Mouse (Mus musculus) heart, postnatal 25 days (tissue): Measurements from ENCODE around the gene Rbm28. TPM values are rescaled to one million over a fixed set of nuclear protein-coding genes. Genes with fewer than 3 reads are reported as not detected.
A peak's percentile ranks its signal among the peaks of the same experiment; 100 is the strongest.

Experiments
- DNase-seq: peaks from one replicate; pipeline ENCODE4 v3.0.0; 2022; ENCODE audit warnings: low spot score
- intact Hi-C: fragments of 180-260 bp; cut with DNase I; formaldehyde crosslinking; loops from one replicate; pipeline ENCODE4 v1.15.1; 2025
- total RNA-seq, 2 experiments: library from RNA; stranded (reverse); gene quantifications; 2 replicates each; pipeline ENCODE4 v1.2.3; 2021

Rbm28 gene
- total RNA-seq, 2 experiments from 2014 or later = 18.3 to 18.4 TPM

DNA sequence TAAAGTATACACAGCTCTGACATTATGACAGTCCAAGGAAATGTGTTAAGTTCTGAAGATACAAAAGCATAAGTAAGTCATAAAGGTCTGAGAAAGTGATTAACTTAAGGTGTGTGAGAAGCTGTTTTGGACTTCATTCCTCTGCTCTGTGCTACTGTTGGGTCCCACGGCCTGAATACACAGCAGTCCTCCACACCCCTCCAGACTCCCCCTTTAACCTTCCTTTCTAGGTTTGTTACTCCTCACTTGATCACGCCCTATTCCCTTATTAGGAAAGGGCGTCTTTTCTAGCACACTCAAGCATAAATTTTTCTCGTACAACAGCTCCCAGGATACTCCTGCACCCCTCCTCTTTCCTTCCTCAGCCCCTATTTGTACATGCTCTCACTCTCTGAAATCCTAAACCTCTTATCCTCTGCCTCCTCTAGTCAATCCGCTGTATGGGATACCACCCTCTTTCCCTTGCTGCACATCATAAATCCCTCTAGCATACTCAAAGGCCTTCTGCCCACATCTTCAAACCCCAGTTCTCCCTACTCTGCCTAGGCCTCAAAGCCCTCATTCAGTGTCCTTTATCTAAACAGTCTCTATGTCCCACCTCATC is 17.3 kb downstream of the Rbm28 start:
- intact Hi-C loops = no loop called here
- no peak for DNase-seq

DNA sequence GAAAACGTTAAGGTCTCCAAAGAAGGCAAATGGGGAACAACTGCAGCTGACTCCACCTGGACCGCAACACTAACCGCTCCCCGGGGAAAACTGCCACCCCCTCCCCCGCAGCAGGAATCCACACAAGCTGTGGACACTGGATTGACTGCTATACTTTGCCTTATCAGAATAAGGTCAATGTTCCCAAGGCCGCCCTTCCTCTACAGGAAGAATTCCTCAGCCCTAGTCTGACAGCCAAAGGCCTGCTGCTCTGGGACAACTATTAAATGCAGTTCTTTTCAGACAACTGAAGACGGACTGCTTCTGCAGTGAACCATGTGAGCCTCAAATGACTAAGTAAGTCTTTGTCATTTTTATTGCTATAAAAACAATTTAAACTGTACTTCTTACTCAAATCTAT is 18.2 kb downstream of the Rbm28 start:
- DNase-seq = no peak
- intact Hi-C loops = no loop called here

DNA sequence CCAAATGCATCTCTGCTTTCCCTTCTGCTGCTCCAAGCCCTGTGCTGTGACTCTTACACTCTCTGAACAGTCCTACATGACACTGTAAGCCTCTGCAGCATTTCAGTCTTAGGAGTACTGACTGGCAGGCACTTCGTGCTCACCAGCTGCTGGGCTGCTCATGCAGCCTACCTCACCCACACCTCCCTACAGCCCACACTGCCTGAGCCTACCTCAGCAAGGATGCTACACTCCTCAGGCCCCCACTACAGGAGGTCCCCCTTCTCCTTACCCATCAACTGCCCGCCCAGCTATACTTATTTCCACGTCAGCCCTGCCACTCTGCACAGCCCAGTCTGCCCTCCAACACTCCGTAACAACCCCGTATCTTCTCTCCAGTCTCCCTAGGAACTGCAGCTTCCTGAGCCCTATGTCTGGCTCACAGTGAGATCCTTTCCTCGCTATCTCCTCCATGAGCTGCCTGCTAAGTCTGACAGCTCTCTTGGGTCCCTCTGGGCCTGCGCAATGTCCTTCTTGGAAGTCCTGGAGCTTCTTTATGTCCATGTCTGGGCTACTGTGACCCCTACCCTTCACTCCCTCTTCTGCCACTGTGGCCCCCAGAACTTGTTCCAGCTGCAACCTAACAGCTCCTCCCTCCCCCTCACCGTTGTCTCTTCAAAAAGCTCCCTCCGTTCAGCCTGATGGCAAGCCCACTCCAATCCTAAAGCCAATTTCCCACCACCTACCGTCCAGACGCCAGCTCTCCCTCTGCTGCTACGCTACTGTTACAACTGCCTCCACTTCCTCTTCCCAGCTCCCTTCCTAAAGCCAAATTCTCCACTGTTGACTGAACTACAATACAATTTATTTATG is 19.1 kb downstream of the Rbm28 start:
- intact Hi-C loops = no loop called here
- DNase-seq = no peak

DNA sequence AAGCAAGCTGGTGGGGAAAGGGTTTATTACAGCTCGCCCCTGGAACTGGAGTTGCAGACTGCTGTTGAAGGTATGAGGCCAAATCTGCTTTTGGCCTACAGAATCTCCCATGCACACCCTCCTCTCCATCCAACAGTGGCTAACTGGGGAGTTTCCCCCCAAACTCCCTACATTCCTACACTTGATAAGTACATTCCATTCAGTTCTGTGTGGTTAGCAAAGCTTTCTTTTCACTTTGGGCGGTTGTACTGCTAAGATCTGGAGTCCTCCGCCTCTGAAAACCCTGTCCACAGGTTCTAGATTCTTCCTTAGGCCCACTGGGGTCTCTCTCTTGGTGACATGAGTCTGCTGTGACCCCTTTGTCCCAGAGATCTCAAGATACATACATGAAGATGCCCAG is 19.8 kb downstream of the Rbm28 start:
- no peak for DNase-seq
- intact Hi-C loops = loop anchor here (5.0 kb wide), 2 partner anchors 53 to 123 kb away; no protein-coding TSS in a partner anchor

DNA sequence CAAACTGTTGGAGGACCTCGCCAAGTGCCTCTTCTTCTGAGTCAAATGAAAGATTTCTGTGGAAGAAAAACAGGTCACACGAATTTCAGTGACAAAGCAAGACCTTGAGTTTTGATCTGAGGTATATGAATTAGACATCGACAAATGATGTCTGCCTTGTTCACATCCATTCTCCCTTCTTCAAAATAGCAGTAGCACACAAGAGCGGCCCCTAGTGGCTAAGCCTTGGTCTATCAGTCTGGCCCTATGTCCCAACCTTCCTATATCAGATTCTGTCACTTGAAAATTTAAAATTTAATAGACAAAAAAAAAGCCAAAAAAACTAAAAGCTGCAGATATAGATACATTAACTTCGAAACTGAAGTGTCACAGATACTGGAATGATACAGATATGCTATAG is 21.2 kb downstream of the Rbm28 start:
- no peak for DNase-seq
- intact Hi-C loops = loop anchor here (2.0 to 5.0 kb wide), 3 partner anchors 51 to 195 kb away; no protein-coding TSS in a partner anchor

DNA sequence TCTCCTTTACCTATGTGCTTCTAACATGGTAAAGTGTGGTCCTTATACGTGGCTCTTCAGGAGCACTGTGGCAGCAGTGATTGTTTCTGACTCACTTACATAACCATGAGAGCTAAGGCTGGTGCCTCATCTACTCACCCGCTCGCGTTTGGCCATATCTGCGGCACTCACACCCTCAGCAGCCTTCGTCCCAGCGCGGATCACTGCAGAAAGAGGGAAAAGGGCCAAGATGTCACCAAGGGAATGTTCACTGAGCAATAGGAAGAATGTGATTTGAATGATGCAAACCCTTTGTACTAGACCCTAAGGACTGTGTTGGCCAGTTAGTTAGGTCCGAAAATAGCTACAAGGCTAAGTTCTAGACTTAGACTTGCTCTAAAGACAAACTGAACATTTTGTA is 27.4 kb downstream of the Rbm28 start:
- DNase-seq = peak; percentile 17
- intact Hi-C loops = no loop called here

DNA sequence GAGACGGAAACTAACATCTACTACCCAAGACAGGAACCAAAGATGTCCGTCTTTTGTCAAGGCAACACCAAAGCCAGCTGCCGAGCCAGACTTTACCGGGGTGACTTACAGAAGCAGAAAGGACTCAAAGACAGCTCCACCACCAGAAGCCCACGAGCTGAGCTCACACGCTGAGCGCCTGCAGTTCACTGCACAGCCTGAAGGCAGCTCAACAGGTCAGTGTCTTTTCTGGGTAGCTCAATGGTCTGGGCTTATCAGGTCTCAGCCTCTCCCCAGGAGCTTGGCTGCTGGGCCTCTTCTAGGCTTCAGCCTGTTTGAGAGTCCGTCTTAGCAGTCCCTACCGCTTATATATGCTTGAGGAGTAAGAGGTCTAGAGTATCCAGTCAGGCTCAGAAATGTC is 31.7 kb downstream of the Rbm28 start:
- no peak for DNase-seq
- intact Hi-C loops = no loop called here

DNA sequence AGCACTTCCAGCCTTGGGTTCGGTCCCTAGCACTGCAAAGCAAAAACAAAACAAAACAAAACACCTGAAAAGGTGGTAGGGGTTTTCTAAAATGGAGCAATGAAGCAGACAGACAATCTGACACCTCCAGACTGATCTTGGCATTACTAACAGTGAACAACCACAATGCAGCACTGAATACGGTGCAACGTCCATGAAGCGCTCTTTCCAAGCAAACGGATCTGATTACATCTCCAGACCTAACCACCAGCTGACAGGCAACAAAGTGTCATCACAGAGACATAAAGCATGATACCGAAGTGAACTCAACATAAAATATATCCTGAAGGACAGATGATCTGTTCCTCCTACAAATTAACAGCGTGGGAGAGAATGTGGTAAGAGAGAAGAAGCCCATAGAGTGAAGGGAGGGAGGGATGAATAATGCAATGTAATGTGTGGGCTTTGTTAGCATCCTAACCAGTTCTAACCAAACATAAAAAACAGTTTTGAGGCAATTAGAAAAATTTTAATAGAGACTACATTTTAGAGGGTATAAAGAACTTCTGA is 37.9 kb downstream of the Rbm28 start:
- DNase-seq = no peak

DNA sequence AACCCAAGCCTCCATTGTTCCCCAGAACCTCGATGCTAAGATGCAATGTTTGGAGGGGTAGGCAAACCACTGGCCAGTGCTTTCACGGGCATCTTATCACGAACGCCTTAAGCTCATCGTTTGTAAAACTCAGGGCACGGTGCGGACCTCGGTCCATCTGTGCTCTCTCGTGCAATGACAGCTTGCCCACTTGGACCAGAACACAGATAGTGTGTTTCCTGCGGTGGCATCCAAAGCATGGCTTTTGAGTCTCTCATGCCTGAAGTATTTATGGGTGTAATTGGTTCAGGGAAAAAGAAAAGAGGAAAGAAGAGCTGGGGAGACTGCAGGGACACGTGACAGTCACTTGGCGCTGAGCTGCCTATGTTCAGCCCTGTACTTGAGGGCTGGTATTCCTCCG is 44.8 kb downstream of the Rbm28 start:
- intact Hi-C loops = no loop called here
- DNase-seq = no peak

More for the DNA sequence above, 37.9 kb downstream of the Rbm28 start:
- intact Hi-C loops = no loop called here

DNA sequence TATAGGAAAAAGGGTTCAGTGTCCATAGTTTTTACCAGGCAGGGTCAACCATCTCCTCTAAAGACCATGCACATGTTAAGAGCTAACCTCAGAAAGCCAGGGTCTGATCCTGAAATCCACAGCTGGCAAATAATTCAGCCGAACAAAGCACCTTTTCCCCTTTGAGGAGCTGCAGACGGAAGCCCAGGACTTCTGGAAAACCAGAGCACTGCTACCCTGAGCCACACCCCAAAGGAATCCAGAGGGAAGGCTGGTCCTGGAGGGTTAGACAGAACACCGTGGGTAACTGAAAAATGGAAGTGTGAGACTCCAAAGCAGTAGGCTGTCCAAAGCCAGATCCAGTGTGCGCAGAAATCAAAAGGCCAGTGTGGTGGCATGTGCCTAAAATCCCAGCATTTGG is 45.8 kb downstream of the Rbm28 start:
- DNase-seq = no peak
- intact Hi-C loops = no loop called here

DNA sequence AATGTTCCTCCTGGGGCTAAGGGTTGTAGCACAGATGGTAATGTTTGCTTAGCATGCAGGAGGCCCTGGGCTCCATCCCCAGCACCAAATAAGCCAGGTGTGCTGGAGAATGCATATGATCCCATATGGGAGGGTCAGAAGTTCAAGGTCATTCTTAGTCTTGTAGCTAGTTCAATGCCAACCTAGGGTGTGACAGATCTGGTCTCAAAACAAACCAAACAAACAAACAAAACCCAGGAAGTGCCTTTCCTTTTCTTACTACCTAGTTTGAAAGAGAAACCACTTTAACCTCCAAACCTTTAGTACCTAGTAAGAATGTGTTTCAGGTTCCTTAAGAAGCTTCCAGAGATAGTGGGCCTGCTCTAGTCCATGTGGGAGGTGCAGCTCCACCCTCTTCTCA is 46.6 kb downstream of the Rbm28 start:
- intact Hi-C loops = no loop called here
- DNase-seq = no peak

DNA sequence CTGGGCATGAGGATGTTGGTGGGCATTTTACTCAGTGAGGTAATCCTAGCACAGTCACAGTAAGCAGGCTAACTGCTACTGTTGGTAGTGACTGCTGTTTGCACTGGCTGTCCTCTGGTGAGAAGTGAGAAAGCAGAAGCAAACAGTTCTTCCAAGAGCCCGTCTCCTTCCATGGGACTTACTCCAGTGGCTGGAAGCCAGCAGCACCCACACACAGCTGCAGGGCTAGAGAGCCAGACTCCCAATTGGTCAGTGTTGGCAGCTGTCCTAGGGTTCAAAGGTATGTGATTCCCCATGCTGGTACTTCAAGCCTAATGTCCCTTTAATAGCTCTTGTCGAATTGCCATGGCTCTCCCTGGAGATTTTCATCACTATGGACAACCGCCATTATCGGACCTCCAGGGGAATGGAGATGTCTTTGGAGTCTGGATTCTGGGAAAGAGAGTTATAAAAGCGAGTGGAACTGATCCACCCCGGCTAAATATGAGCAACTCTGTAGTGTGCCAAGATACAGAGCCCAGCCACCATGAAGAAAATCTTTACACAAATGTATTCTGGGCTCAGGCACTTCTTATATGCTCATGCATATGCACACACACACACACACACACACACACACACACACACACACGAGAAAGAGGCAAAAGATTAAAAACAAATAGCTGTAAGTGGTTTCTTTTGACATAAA is 47.2 kb downstream of the Rbm28 start:
- DNase-seq = peak; percentile 69
- intact Hi-C loops = no loop called here

DNA sequence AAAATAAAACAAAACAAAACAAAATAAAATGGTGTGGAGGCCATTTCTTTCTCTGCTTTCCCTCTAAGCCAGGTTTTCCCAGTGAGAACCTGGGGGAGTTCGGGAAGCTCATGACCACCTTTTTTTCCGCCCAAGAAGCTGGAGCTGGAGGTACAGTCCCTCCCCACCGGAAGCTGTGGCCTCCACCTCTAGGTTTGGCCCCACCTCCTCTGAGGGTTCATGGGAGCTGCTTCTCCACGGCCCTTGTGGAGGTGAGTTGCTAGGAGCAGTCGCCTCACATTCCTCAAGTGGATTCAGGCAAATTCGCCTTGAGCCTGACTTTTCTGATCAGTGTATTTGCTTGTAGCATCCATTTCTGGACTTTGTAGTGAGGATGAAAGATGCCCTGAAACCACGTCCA is 49.0 kb downstream of the Rbm28 start:
- no peak for DNase-seq
- intact Hi-C loops = no loop called here

DNA sequence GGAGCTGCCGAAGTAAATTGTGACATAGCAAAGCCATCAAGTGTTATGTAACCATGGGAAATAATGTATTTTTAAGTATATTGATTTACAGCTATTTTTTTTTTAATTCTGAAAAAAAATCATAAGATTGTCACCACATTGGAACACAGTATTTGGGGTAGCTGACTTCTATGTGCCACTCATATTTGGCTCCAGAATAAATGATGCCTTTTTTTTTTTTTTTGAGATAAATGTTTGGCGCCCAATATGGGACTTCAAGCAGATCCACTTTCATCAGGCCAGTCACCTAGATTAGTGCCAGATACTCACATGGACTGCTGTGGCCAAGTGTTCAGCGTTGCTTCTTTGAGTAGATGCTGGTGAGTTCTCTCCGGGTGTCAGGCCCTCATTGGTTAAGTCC is 53.3 kb downstream of the Rbm28 start:
- intact Hi-C loops = no loop called here
- no peak for DNase-seq

DNA sequence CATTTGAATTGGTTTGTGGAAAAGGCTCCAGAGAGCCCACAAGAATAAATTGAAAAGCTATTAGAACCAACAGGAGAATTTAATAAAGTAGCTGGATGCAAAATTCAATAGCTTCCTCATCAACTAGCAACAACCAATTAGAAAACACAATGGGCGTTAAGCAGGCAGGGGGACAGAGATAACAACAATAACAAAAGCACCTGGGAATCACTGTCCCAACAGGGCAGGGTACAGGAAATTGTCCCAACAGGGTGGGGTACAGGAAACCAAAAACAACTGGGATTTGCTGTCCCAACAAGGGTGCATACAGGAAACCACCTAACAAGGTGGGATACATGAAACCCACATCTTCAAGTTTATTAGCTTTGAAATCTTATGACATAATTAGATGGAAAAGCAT is 56.4 kb downstream of the Rbm28 start:
- intact Hi-C loops = no loop called here
- no peak for DNase-seq

DNA sequence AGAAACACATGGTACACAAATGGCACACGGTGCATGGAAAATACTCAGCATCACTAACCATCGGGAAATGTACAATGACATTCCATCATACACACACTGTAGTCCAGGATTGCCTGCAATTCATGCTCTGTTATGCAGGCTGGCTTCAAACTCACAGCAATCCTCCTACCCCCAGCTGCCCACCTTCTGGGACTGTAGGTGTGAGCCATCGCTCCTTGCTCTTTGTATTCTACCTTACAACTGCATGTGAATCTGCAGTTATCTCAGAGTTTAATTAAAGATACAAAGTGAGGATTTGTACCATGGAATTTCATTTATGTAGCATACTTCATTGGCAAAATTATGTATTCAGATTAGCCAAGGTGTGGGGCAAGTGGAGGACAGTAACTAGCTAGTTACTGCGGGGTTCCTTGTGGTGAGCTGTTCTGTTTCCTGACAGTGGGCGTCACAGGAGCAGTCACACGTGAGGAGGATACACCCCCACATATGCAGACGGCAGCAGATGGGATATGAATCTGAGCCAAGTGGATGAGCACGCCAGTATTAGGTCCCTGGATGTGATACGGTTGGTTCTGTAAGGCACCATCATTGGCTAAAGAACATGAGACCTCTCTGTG is 63.5 kb downstream of the Rbm28 start:
- intact Hi-C loops = no loop called here
- DNase-seq = no peak

DNA sequence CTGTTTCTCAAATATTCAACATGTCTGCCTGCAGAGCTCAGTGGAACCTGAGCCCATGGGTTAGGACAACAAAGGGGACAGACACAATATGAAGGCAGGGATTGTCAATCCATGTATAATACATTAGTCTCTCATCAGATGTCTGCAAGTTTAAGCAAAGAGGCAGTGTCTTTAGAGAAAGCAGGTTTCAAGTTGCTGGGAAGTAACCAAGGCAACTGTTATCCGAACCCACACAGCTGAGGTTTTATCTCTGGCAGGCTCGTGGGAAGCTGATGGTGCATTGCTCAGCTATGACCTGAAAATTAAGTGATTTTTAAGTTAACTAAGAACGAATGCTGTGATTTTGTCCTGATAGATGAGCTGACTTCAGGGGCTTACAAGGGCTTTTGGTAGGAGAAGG is 64.4 kb downstream of the Rbm28 start:
- intact Hi-C loops = no loop called here
- no peak for DNase-seq

DNA sequence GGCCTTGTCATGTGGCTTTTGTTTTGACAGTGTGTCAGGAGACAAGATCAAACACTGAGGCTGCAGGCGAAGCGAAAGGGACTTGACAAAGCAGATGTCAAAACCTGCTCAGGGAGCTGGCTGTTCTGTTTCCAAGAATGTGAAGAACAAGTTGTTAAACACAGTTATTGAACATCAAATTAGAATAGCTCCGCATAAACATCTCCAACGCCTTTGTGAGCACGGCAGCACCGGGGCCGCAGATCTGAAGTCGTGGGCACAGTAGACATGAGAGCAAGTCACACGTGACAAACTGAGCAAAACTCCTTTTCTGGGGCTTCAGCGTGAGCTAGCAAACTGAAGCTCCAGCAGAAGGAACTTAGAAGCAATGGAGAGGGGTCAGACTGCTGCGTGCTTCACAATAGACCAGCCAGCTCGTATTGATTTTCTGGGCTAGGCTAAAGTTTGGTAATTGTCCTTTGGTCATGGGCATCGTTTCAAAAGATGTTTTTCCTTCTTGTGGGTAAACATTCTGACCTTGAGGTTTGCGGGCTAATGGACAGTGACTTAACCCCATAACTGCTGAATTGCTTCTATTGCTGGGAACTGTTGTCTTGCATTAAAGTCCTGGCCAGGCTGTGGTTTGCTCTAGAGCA is 65.2 kb downstream of the Rbm28 start:
- no peak for DNase-seq
- intact Hi-C loops = no loop called here

DNA sequence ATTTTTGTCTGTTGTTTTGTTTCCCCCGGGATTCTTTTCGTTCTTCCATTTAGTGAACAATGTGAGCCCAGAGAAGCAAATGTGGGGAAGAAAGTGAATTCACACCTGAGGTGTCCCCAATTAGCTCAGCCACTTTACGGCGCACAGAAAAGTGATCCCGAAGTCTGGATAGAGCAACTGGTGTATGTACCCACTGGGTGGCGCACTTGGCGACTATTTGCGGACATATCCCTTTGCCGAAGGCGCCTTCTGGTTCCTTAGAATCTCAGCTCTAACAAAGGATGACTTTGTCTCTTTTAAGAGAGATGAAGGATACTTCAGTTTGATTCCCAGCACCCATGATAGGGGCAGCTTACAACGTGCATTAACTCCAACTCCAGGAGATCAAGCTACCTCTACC is 71.9 kb downstream of the Rbm28 start:
- intact Hi-C loops = loop anchor here (5.0 kb wide), 1 partner anchor 49 kb away; no protein-coding TSS in a partner anchor
- DNase-seq = no peak

DNA sequence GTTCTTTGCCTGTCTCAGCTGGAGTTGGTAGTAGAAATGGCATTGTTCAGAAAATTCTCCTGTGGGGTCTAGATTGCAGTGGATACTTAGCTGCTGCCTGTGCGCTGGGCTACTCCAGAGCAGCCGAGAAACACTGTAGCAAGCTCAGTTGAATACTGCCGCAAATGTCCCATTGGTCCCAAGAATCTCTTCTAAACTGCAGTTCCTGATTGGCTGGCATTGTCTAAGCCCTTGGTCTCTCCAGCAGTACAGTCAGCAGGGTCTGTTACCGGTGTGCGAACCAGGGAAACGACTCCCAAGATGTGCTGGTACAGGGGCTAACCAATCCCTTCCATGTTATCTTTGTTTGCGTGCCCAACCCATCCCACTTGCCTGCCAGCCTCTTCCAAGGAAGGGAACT is 72.6 kb downstream of the Rbm28 start:
- intact Hi-C loops = loop anchor here (5.0 kb wide), 1 partner anchor 50 kb away; no protein-coding TSS in a partner anchor
- DNase-seq = no peak
